Mouse (Mus musculus): ENCODE measurements at regions not wholly inside any gene's neighbourhood (a gene's known extent, or its start where the extent isn't known, plus 50 kb on each side); places are given as distances from the start of the nearest gene placed in this dataset.

DNA sequence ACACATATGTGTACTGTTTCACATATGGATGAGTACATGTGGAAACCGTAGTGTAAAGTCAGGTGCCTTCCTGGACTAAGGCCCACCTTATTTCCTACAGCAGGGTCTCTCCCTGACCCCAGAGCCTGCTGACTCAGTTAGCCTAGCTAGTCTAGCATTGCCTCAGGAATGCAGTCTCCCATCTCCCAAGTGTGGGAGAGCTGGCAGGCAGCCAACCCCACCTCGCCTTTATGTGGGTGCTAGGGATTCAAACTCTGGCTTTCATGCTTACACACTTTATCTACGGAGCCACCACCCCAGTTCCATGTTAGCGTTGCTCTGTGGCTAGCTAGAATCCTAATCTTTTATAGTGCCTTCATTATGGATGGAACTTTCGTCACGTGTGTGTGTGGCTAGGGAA is 293.3 kb upstream of the Gm765 start:
- Histone ChIP-seq H3K4me1 (ENCODE audit: control insufficient read depth in 1 of 2, insufficient read depth in 2 of 2) (peaks cover 5 to 35% of the 10 kb centered on the region in 2 experiments), H3K9me3 (replicated peaks; ENCODE audit: low read length) (no peaks in the 10 kb centered on the region), H3K27ac (ENCODE audit: insufficient read depth, low read depth) (no peak overlapping the region), H3K4me3 (replicated peaks in 1 of 3; ENCODE audit: low read depth in 2 of 3, low read length in 2 of 3, poor library complexity in 1 of 3) (no peak overlapping the region), H3K79me2 (replicated peaks; ENCODE audit: control insufficient read depth, extremely low read depth, insufficient read depth, poor library complexity, severe bottlenecking) (no peaks in the 10 kb centered on the region), H3K36me3 (replicated peaks in 1 of 2; ENCODE audit: control insufficient read depth in 1 of 2, insufficient read depth in 1 of 2, low read length in 1 of 2) (no peaks in the 10 kb centered on the region), H3K9ac (ENCODE audit: insufficient read depth, low read depth) (no peak overlapping the region), H3K4me2 (ENCODE audit: insufficient read depth, low read depth, poor library complexity, severe bottlenecking) (no peak overlapping the region), H3K27me3 (replicated peaks) (no peaks in the 10 kb centered on the region)
- in situ Hi-C loops (cut with MboI; ENCODE audit: low pct_ligation_motif_present, low pct_unique_long_range_greater_than_20kb, low sequenced_read_pairs), result no loop called here
- no peak for DNase-seq (ENCODE audit: extremely low read depth)
- dilution Hi-C loops (cut with MboI; ENCODE audit: extremely low pct_ligation_motif_present, extremely low pct_unique_long_range_greater_than_20kb, low sequenced_read_pairs), result no loop called here
- no peak for TF ChIP-seq TCF12 (IDR thresholded peaks at IDR 0.05; ENCODE audit: low read depth, low read length)
- TF ChIP-seq TBP (conservative IDR thresholded peaks at IDR 0.05; ENCODE audit: low read depth, low read length), result no peak
- TF ChIP-seq SIN3A (IDR thresholded peaks at IDR 0.05; ENCODE audit: low read length), result no peak
- TF ChIP-seq KAT2A (IDR thresholded peaks at IDR 0.05; ENCODE audit: insufficient replicate concordance, low read length), result no peak
- TF ChIP-seq JUN (IDR thresholded peaks at IDR 0.05; ENCODE audit: insufficient read depth, low read depth, low read length), result no peak
- no peak for TF ChIP-seq HCFC1 (IDR thresholded peaks at IDR 0.05; ENCODE audit: low read depth, low read length)
- TF ChIP-seq USF1 (IDR thresholded peaks at IDR 0.05; ENCODE audit: low read depth, low read length), result no peak
- no peak for TF ChIP-seq ETS1 (conservative IDR thresholded peaks at IDR 0.05; ENCODE audit: low read depth, low read length)
- TF ChIP-seq ZC3H11A (IDR thresholded peaks at IDR 0.05; ENCODE audit: low read depth, low read length), result no peak
- no peak for TF ChIP-seq NELFE (IDR thresholded peaks at IDR 0.05; ENCODE audit: low read depth, low read length)
- TF ChIP-seq E2F4 (IDR thresholded peaks at IDR 0.05; ENCODE audit: insufficient replicate concordance, low read depth, low read length), result no peak
- TF ChIP-seq POLR2A (IDR thresholded peaks at IDR 0.05; ENCODE audit: low read depth, low read length), result no peak
- TF ChIP-seq UBTF (IDR thresholded peaks at IDR 0.05; ENCODE audit: low read depth, low read length), result no peak
- TF ChIP-seq RCOR1 (conservative IDR thresholded peaks at IDR 0.05; ENCODE audit: low read depth, low read length), result no peak
- no peak for TF ChIP-seq IRF4 (IDR thresholded peaks at IDR 0.05; ENCODE audit: low read depth, low read length)
- TF ChIP-seq NRF1 (IDR thresholded peaks at IDR 0.05; ENCODE audit: low read depth, low read length), result no peak
- TF ChIP-seq ZNF384 (IDR thresholded peaks at IDR 0.05; ENCODE audit: low read depth, low read length), result no peak
- no peak for TF ChIP-seq MAX (IDR thresholded peaks at IDR 0.05; ENCODE audit: low read length)
- no peak for TF ChIP-seq MYC (IDR thresholded peaks at IDR 0.05; ENCODE audit: low read depth, low read length)
- no peak for TF ChIP-seq GABPA (IDR thresholded peaks at IDR 0.05; ENCODE audit: insufficient replicate concordance, low read depth, low read length)

DNA sequence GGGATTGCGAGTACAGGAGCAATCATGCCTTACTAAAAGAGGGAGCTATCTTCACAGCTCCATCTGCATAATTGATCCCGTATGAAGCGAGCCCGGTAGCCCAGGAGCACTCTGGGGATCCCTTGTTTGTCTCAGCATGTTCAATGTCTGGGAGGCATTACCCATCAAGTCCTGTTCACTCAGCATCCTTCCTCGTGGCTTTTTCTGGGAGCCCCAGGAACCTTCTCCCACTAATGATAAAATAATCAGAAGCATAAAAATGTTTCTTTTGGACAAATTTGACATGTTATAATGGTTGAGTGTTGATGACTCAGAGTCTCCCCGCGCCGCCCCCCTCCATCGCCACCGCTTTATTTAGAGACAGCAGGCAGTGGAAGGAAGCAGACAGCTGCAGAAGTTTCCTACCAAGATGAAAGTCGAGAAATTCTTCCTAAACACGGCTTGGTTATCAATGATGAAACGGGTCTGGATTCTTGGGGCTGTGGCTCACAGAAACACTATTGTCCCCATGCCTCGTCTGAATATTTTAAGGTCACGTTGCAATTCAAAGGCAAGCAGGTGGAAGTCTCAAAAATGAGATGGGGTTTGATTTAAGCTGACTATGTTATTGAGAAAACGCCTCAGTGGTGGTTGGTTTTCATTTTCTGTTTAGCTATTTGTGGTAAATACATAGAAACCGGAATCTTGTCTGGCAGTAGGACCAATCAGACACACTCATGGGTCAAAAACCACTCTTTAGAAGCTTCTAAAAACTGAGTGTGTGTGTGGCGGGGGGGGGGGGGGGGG is 289.9 kb upstream of the Gm765 start:
- no peak overlapping the region for H3K4me3 ChIP-seq (replicated peaks in 1 of 3; ENCODE audit: low read depth in 2 of 3, low read length in 2 of 3, poor library complexity in 1 of 3)
- no peaks in the 10 kb centered on the region for H3K27me3 ChIP-seq (replicated peaks)
- dilution Hi-C loops (cut with MboI; ENCODE audit: extremely low pct_ligation_motif_present, extremely low pct_unique_long_range_greater_than_20kb, low sequenced_read_pairs), result no loop called here
- DNase-seq (ENCODE audit: extremely low read depth), result peak; percentile 45
- no peaks in the 10 kb centered on the region for H3K36me3 ChIP-seq (replicated peaks in 1 of 2; ENCODE audit: control insufficient read depth in 1 of 2, insufficient read depth in 1 of 2, low read length in 1 of 2)
- no peak overlapping the region for H3K27ac ChIP-seq (ENCODE audit: insufficient read depth, low read depth)
- peak overlapping the region; percentile 96 for H3K4me2 ChIP-seq (ENCODE audit: insufficient read depth, low read depth, poor library complexity, severe bottlenecking)
- H3K9ac ChIP-seq (ENCODE audit: insufficient read depth, low read depth), result peak overlapping the region; percentile 40
- in situ Hi-C loops (cut with MboI; ENCODE audit: low pct_ligation_motif_present, low pct_unique_long_range_greater_than_20kb, low sequenced_read_pairs), result no loop called here
- peaks cover 0 to 36% of the 10 kb centered on the region in 2 experiments; a peak in 2 of 4 replicates for H3K4me1 ChIP-seq (ENCODE audit: control insufficient read depth in 1 of 2, insufficient read depth in 2 of 2)
- no peaks in the 10 kb centered on the region for H3K9me3 ChIP-seq (replicated peaks; ENCODE audit: low read length)
- TF ChIP-seq IRF4 (IDR thresholded peaks at IDR 0.05; ENCODE audit: low read depth, low read length) (no peak), CHD2 (IDR thresholded peaks at IDR 0.05; ENCODE audit: low read length) (0 out of 2 replicates have a peak, but pooled peaks have one; percentile 15), ETS1 (conservative IDR thresholded peaks at IDR 0.05; ENCODE audit: low read depth, low read length) (peak; percentile 38; the same call in 1 of the 2 replicates), TBP (conservative IDR thresholded peaks at IDR 0.05; ENCODE audit: low read depth, low read length) (no peak), RCOR1 (conservative IDR thresholded peaks at IDR 0.05; ENCODE audit: low read depth, low read length) (no peak), BHLHE40 (IDR thresholded peaks at IDR 0.05; ENCODE audit: low read depth, low read length) (0 out of 2 replicates have a peak, but pooled peaks have one; percentile 21), POLR2A (IDR thresholded peaks at IDR 0.05; ENCODE audit: low read depth, low read length) (no peak)
- no peaks in the 10 kb centered on the region for H3K79me2 ChIP-seq (replicated peaks; ENCODE audit: control insufficient read depth, extremely low read depth, insufficient read depth, poor library complexity, severe bottlenecking)

Data from CH12.LX (cell line).